Mouse (Mus musculus): ENCODE measurements around the gene Osbpl7.

Gene Osbpl7

GRCm38 (mm10) chr11:97050216-97050943, at the start of gene Osbpl7:
TSS of gene Osbpl7 (plus strand) at chr11:97050628.
- in situ Hi-C loops (cut with MboI; ENCODE audit: low sequenced_read_pairs), result no loop called here

- in situ Hi-C loops (cut with MboI; ENCODE audit: low sequenced_read_pairs), result no loop called here
Measured at GRCm38 (mm10) chr11:97003170-97003569, 47.3 kb upstream of the Osbpl7 start.

- in situ Hi-C loops (cut with MboI; ENCODE audit: low sequenced_read_pairs), result no loop called here
Measured at GRCm38 (mm10) chr11:97007093-97007794, 43.2 kb upstream of the Osbpl7 start.

GRCm38 (mm10) chr11:97009198-97009790, 41.1 kb upstream of the Osbpl7 start:
- in situ Hi-C loops (cut with MboI; ENCODE audit: low sequenced_read_pairs), result no loop called here

- in situ Hi-C loops (cut with MboI; ENCODE audit: low sequenced_read_pairs), result no loop called here
Measured at GRCm38 (mm10) chr11:97013121-97013670, 37.2 kb upstream of the Osbpl7 start, which contains the start of gene Sp6. TSS of gene Sp6 (plus strand) at chr11:97013394.

GRCm38 (mm10) chr11:97017696-97018582, 32.5 kb upstream of the Osbpl7 start:
- in situ Hi-C loops (cut with MboI; ENCODE audit: low sequenced_read_pairs), result no loop called here

- in situ Hi-C loops (cut with MboI; ENCODE audit: low sequenced_read_pairs), result no loop called here
Measured at GRCm38 (mm10) chr11:97018583-97019344, 31.7 kb upstream of the Osbpl7 start.

GRCm38 (mm10) chr11:97019345-97019708, 31.1 kb upstream of the Osbpl7 start:
- in situ Hi-C loops (cut with MboI; ENCODE audit: low sequenced_read_pairs), result no loop called here

- in situ Hi-C loops (cut with MboI; ENCODE audit: low sequenced_read_pairs), result loop anchor here (5.0 kb wide), 1 partner anchor 34 kb away; no protein-coding TSS in a partner anchor
Measured at GRCm38 (mm10) chr11:97021121-97021765, 29.2 kb upstream of the Osbpl7 start.

- in situ Hi-C loops (cut with MboI; ENCODE audit: low sequenced_read_pairs), result loop anchor here (5.0 kb wide), 1 partner anchor 35 kb away; no protein-coding TSS in a partner anchor
Measured at GRCm38 (mm10) chr11:97021873-97022484, 28.4 kb upstream of the Osbpl7 start.

GRCm38 (mm10) chr11:97024977-97025376, 25.5 kb upstream of the Osbpl7 start:
- in situ Hi-C loops (cut with MboI; ENCODE audit: low sequenced_read_pairs), result loop anchor here (5.0 kb wide), 1 partner anchor 38 kb away; no protein-coding TSS in a partner anchor

GRCm38 (mm10) chr11:97025721-97026344, 24.6 kb upstream of the Osbpl7 start:
- in situ Hi-C loops (cut with MboI; ENCODE audit: low sequenced_read_pairs), result no loop called here

GRCm38 (mm10) chr11:97029686-97030417, 20.6 kb upstream of the Osbpl7 start, which contains the start of gene Scrn2:
TSS of gene Scrn2 (plus strand) at chr11:97029938.
- in situ Hi-C loops (cut with MboI; ENCODE audit: low sequenced_read_pairs), result no loop called here

- in situ Hi-C loops (cut with MboI; ENCODE audit: low sequenced_read_pairs), result no loop called here
Measured at GRCm38 (mm10) chr11:97030426-97030825, 20.0 kb upstream of the Osbpl7 start.

- in situ Hi-C loops (cut with MboI; ENCODE audit: low sequenced_read_pairs), result no loop called here
Measured at GRCm38 (mm10) chr11:97031977-97032376, 18.5 kb upstream of the Osbpl7 start.

GRCm38 (mm10) chr11:97032499-97032898, 17.9 kb upstream of the Osbpl7 start:
- in situ Hi-C loops (cut with MboI; ENCODE audit: low sequenced_read_pairs), result no loop called here

GRCm38 (mm10) chr11:97033781-97034180, 16.6 kb upstream of the Osbpl7 start:
- in situ Hi-C loops (cut with MboI; ENCODE audit: low sequenced_read_pairs), result no loop called here

All from CH12F3 (cell line).